Mouse (Mus musculus) ES-E14 (cell line): Measurements from ENCODE around the gene Dnajc22. TPM values are rescaled to one million over a fixed set of nuclear protein-coding genes. Genes with fewer than 3 reads are reported as not detected.

Source experiments
- DNase-seq: peaks from one replicate; pipeline ENCODE4 v3.0.0-alpha.2; 2013; ENCODE audit warnings: low read depth, low spot score
- H3K27ac ChIP-seq: 2 replicates; pipeline ENCODE4 v1.5.1; 2012; ENCODE audit warnings: low read depth, mild to moderate bottlenecking, low read length, moderate library complexity, mixed read lengths; ENCODE audit not compliant: poor library complexity, insufficient read depth, severe bottlenecking
- H3K36me3 ChIP-seq: 2 replicates; pipeline ENCODE4 v1.6.1; 2012; ENCODE audit warnings: mild to moderate bottlenecking, low read length, moderate library complexity, mixed read lengths; ENCODE audit not compliant: control insufficient read depth, poor library complexity, insufficient read depth, severe bottlenecking
- H3K4me1 ChIP-seq, 2 experiments: fragments of 150-350 bp in 1 of 2; sonication (generic) in 1 of 2; 2 replicates each; pipeline ENCODE4 v1.6.1; 2012; ENCODE audit warnings: low read length in 2 of 2, mild to moderate bottlenecking in 1 of 2, mixed read lengths in 1 of 2; ENCODE audit not compliant: control insufficient read depth in 2 of 2, insufficient read depth in 2 of 2, poor library complexity in 1 of 2
- H3K4me3 ChIP-seq, 2 experiments: fragments of 150-350 bp in 1 of 2; sonication (generic) in 1 of 2; 2 replicates each; pipeline ENCODE4 v1.5.1; 2012; ENCODE audit warnings: low read length in 2 of 2, low read depth in 1 of 2, mild to moderate bottlenecking in 1 of 2, mixed read lengths in 1 of 2; ENCODE audit not compliant: insufficient read depth in 1 of 2, poor library complexity in 1 of 2, severe bottlenecking in 1 of 2
- H3K9ac ChIP-seq: 2 replicates; pipeline ENCODE4 v1.6.1; 2012; ENCODE audit warnings: low read depth, mild to moderate bottlenecking, low read length, mixed read lengths; ENCODE audit not compliant: poor library complexity, insufficient read depth, severe bottlenecking
- H3K9me3 ChIP-seq: fragments of 150-350 bp; sonication (generic); 2 replicates; pipeline ENCODE4 v1.6.1; 2012; ENCODE audit warnings: low read depth, mild to moderate bottlenecking, low read length; ENCODE audit not compliant: control insufficient read depth, insufficient read depth
- CHD2 ChIP-seq: IDR thresholded peaks from 2 replicates; pipeline ENCODE4 v1.6.1; 2014; ENCODE audit warnings: mild to moderate bottlenecking, low read depth, low read length, inconsistent platforms
- HCFC1 ChIP-seq: IDR thresholded peaks from 2 replicates; pipeline ENCODE4 v1.6.1; 2012; ENCODE audit warnings: low read length, inconsistent platforms, borderline replicate concordance; ENCODE audit not compliant: insufficient read depth
- MAFK ChIP-seq: IDR thresholded peaks from 2 replicates; pipeline ENCODE4 v1.6.1; 2014; ENCODE audit warnings: mild to moderate bottlenecking, low read depth, low read length, inconsistent platforms; ENCODE audit not compliant: insufficient read depth
- ZC3H11A ChIP-seq: IDR thresholded peaks from 2 replicates; pipeline ENCODE4 v1.6.1; 2012; ENCODE audit warnings: low read depth, mild to moderate bottlenecking, inconsistent platforms, low read length, borderline replicate concordance
- ZNF384 ChIP-seq: IDR thresholded peaks from 2 replicates; pipeline ENCODE4 v1.6.1; 2012; ENCODE audit warnings: low read depth, low read length, inconsistent platforms
- in situ Hi-C, 2 experiments: fragments of 600-800 bp; cut with MboI; formaldehyde crosslinking; loops; one replicate each; pipeline ENCODE4 v1.15.1; 2025; ENCODE audit warnings: low sequenced_read_pairs in 2 of 2, inconsistent platforms in 1 of 2; ENCODE audit not compliant: unreplicated experiment in 2 of 2
- total RNA-seq: library from RNA; depleted of rRNA; stranded (reverse); fragments of 300-350 nt; gene quantifications from 2 replicates; pipeline ENCODE4 v1.2.3, GENCODE M21; 2012

The Dnajc22 gene
- total RNA-seq, 1 experiment = 8.6 TPM

DNA sequence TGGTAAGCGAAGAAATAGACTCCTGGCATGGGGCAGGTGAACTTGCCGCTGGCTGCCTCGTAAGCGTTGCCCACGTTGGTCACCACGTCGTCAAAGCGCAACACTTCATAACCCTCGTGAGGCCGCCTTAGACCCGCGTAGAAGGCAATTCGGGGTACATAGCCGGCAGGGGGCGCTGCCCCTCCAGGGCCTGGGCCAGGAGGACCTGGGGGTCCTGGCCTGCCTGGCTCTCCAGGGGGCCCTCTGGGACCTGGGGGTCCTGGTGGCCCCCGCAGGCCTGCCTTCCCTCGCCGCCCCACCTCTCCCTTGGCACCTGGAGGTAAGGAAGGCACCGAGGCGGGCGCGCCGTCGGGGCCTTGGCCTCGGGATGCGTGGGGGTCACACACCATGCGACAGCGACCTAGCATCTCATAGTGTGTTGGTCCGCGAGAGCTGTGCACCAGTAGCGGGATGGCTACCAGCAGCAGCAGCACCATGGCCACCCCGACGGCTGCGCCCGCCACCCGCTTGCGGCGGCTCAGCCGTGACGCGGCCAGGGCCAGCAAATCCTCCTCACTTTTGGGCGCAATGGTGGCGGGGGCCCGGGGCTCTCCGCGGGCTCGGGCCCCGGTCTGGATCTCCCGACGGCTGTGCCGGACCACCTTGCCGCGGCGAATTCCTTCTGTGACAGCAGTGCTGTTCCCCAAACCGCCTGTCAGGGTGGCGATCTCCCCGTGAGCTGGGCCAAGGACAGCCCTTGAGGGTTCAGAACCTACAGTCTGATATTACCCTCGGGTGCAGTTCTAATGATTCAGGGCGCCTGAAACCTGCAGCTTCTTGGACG, 5.5 kb upstream of the Dnajc22 start, which contains the start of gene C1ql4:
Gene C1ql4, minus strand, starts transcription at position 565 of the 823 bp plus-strand sequence.
- Histone ChIP-seq H3K4me3 (peak within 1 kb of the TSS; percentile 55 to 62), H3K9me3 (no peaks in the 10 kb centered on the region), H3K9ac (0 out of 2 replicates have a peak within 1 kb of the TSS, but pooled peaks have one; percentile 20), H3K27ac (no peak within 1 kb of the TSS), H3K4me1 (peaks cover 0 to 9% of the 10 kb centered on the region in 2 experiments; a peak in 2 of 4 replicates), H3K36me3 (peaks cover 7% of the 10 kb centered on the region)
- in situ Hi-C loops = loop anchor here in 1 of 2 experiments (25.0 kb wide), 1 partner anchor 300 kb away; the partner anchor contains the start of genes Wnt1 and Wnt10b
- no peak for DNase-seq
- TF ChIP-seq HCFC1 (no peak), CHD2 (no peak), ZNF384 (no peak), ZC3H11A (no peak), MAFK (no peak)

DNA sequence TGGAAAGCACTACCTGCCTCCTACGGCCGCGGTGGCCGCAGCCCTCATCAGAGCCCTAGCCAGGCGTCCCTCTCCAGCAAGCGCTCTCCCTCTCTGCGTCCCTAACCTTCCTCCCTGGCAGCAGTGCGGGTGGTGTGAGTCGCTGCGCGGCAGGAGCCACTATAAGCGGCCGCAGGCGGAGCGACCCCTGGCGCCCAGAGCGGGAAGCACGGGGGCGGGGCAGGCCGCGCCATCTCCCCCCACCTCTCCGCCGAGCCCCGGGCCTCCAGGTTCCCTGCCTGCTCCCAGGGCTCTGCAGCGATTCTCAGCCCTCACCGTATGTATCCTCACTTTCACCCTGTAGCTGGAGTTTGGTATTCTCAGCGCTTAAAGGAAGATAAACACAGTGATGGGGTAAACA, 4.7 kb upstream of the Dnajc22 start:
- no peaks in the 10 kb centered on the region for H3K36me3 ChIP-seq
- in situ Hi-C loops = loop anchor here in 1 of 2 experiments (25.0 kb wide), 1 partner anchor 301 kb away; the partner anchor contains the start of genes Wnt1 and Wnt10b
- peaks cover 2 to 8% of the 10 kb centered on the region in 2 experiments; a peak in 2 of 4 replicates for H3K4me1 ChIP-seq
- no peak overlapping the region for H3K27ac ChIP-seq
- peak overlapping the region; percentile 55 to 62 for H3K4me3 ChIP-seq
- H3K9me3 ChIP-seq = no peaks in the 10 kb centered on the region
- DNase-seq = peak; percentile 75
- TF ChIP-seq CHD2 = no peak
- 0 out of 2 replicates have a peak, but pooled peaks have one; percentile 30 for TF ChIP-seq HCFC1
- TF ChIP-seq ZC3H11A = no peak
- no peak for TF ChIP-seq ZNF384
- TF ChIP-seq MAFK = no peak
- H3K9ac ChIP-seq = 0 out of 2 replicates have a peak overlapping the region, but pooled peaks have one; percentile 20

DNA sequence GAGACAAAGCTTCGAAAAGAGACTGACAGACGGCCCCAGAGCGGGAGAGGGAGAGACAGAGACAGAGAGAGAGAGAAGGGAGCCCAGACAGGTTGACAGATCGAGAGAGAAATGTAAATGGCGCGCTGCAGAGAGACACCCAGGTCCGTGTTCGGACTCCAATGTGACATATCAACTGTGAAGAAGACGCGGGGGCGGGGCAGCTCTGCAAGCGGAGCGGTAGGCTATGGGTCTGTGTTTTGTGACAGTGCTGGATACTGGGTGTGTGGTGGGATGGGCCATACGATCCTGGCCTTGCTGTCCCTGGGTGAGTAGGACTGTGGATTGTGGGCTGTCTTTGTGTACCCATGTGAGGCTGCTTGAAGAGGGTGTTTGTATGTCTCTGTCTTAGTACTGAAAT, 3.9 kb upstream of the Dnajc22 start:
- H3K9ac ChIP-seq = no peak overlapping the region
- peaks cover 2 to 8% of the 10 kb centered on the region in 2 experiments; a peak in 2 of 4 replicates for H3K4me1 ChIP-seq
- DNase-seq = no peak
- TF ChIP-seq MAFK (no peak), CHD2 (no peak), ZNF384 (no peak), ZC3H11A (no peak), HCFC1 (no peak)
- no peaks in the 10 kb centered on the region for H3K36me3 ChIP-seq
- no peaks in the 10 kb centered on the region for H3K9me3 ChIP-seq
- no peak overlapping the region for H3K27ac ChIP-seq
- in situ Hi-C loops = loop anchor here in 1 of 2 experiments (25.0 kb wide), 1 partner anchor 302 kb away; the partner anchor contains the start of genes Wnt1 and Wnt10b
- H3K4me3 ChIP-seq = no peak overlapping the region

DNA sequence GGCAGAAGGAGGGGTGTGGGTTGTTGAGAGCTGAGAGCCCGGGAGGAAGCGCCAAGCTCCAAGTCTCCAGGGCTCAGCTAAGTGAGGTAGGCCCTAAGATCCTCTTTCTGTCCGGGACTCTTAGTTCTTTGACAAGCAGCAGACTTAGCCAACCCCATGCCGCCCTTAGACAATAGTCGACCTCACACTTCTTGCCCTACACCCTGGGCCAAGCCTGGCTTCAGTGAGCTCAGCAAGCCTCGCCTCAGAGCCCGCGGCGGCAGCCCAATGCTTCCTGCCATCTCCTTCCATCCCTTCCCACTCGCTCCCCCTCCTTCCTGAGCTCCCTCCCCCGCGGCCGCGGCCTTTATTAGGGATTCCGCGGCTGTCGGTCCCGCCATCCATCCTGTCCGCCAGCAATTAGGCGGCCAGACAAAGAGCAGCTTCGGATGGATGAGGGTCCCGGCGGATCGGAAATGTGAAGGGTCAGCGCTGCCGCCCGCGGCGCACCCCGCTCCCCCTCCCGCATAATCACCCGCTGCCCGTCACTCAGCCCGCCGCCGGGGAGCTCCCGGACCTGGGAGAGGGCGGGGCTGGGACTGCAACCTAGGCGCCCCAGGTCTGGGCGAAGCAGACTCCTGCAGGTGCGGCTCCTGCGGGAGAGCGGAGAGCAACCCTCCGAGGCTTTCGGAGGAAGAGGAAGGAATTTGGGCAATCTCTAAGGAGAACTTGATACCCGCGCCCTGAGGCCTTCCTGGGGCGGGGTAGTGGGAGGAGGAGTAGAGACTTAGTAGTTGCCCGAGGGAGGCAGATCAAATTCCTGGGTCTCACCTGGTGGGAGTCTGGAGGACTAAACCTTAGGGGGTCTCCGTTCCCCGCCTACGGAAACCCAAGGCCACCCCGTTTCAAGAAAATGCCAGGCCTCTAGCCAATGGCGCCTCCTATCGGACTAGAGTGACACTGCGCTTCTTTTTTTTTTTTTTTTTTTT, 605 bp downstream of the Dnajc22 start:
- peak; percentile 79 for DNase-seq
- in situ Hi-C loops = loop anchor here in 1 of 2 experiments (25.0 kb wide), 1 partner anchor 306 kb away; the partner anchor contains the start of genes Wnt1 and Wnt10b
- Histone ChIP-seq H3K9me3 (no peaks in the 10 kb centered on the region), H3K4me1 (peaks cover 2 to 16% of the 10 kb centered on the region in 2 experiments; a peak in 2 of 4 replicates), H3K9ac (peak overlapping the region; percentile 47; the same call in 1 of the 2 replicates), H3K27ac (peak overlapping the region; percentile 33; the same call in 1 of the 2 replicates), H3K4me3 (peak overlapping the region; percentile 53 to 69), H3K36me3 (no peaks in the 10 kb centered on the region)
- TF ChIP-seq MAFK (no peak), ZNF384 (peak; percentile 96), ZC3H11A (no peak)
